Mouse (Mus musculus) stomach, postnatal 0 days (tissue): ENCODE data around the gene Ttll13. TPM values are rescaled to one million over a fixed set of nuclear protein-coding genes. Genes with fewer than 3 reads are reported as not detected.

Experiments
- ATAC-seq: fragments of 200-750 bp; cut with Nextera tagmentation; 2 replicates; pipeline ENCODE4 v1.8.0; 2017; ENCODE audit not compliant: low FRiP score, low TSS enrichment
- DNase-seq: peaks from one replicate; pipeline ENCODE4 v3.0.0-alpha.2; 2016; ENCODE audit warnings: low spot score
- H3K27ac ChIP-seq: fragments of 300-500 bp; sonication (generic); replicated peaks from 2 replicates; pipeline ENCODE4 v1.5.1; 2014; ENCODE audit warnings: mild to moderate bottlenecking, control low read depth
- H3K27me3 ChIP-seq: fragments of 300-500 bp; sonication (generic); 2 replicates; pipeline ENCODE4 v1.6.1; 2014; ENCODE audit warnings: low read length; ENCODE audit not compliant: control insufficient read depth, insufficient read depth
- H3K36me3 ChIP-seq: fragments of 300-500 bp; sonication (generic); 2 replicates; pipeline ENCODE4 v1.6.1; 2014; ENCODE audit warnings: low read length, mixed read lengths; ENCODE audit not compliant: control insufficient read depth, insufficient read depth
- H3K4me1 ChIP-seq: fragments of 300-500 bp; sonication (generic); replicated peaks from 2 replicates; pipeline ENCODE4 v1.6.1; 2014; ENCODE audit warnings: antibody characterized with exemption; ENCODE audit not compliant: control insufficient read depth, insufficient read depth
- H3K4me2 ChIP-seq: fragments of 300-500 bp; sonication (generic); replicated peaks from 2 replicates; pipeline ENCODE4 v1.6.1; 2014; ENCODE audit warnings: low read depth, mild to moderate bottlenecking, control low read depth, moderate library complexity
- H3K4me3 ChIP-seq: fragments of 300-500 bp; sonication (generic); 2 replicates; pipeline ENCODE4 v1.5.1; 2014; ENCODE audit warnings: low read depth, low read length, control low read depth
- H3K9ac ChIP-seq: fragments of 300-500 bp; sonication (generic); 2 replicates; pipeline ENCODE4 v1.6.1; 2014; ENCODE audit warnings: mild to moderate bottlenecking, low read length, control low read depth, mixed read lengths
- H3K9me3 ChIP-seq: fragments of 300-500 bp; sonication (generic); 2 replicates; pipeline ENCODE4 v1.6.1; 2016; ENCODE audit warnings: low read length; ENCODE audit not compliant: control insufficient read depth
- CTCF ChIP-seq: IDR thresholded peaks from 2 replicates; pipeline ENCODE4 v1.5.1; 2016; ENCODE audit warnings: antibody characterized with exemption, low read depth, mild to moderate bottlenecking, moderate library complexity
- EP300 ChIP-seq: optimal IDR thresholded peaks from 2 replicates; pipeline ENCODE3; 2016; ENCODE audit warnings: antibody characterized with exemption
- WGBS: fragments of 180-500 bp; shearing (Covaris S2); extraction: QIAGEN DNeasy Blood & Tissue Kit; methylation state at CpG from one replicate; pipeline ENCODE4 v1.1.7; 2014; 5-methylcytosine and 5-hydroxymethylcytosine counted together
- polyA plus RNA-seq: library from polyadenylated mRNA; unstranded; fragments of >200 nt; fragmentation: Nextera tagmentation; extraction: Ambion mirVana; gene quantifications from 2 replicates; pipeline ENCODE4 v1.2.1, GENCODE M21; 2015

Gene Ttll13
- 1.2 TPM in 2 replicates for polyA plus RNA-seq

GRCm38 (mm10) chr7:80246148-80246721 lies at the start of gene Ttll13:
Gene Ttll13 (plus strand): TSS chr7:80246376.
- WGBS: under 1% methylated on average over 48 of the region's 48 CpGs
- ATAC-seq (peak; percentile 98), DNase-seq (peak; percentile 98)
- H3K4me1 ChIP-seq: no peaks in the 10 kb centered on the region
- H3K27me3 ChIP-seq: no peaks in the 10 kb centered on the region
- H3K36me3 ChIP-seq: no peaks in the 10 kb centered on the region
- no peaks in the 10 kb centered on the region for H3K9me3 ChIP-seq
- peak within 1 kb of the TSS; percentile 65 for H3K4me2 ChIP-seq
- peak within 1 kb of the TSS; percentile 60 for H3K4me3 ChIP-seq
- H3K9ac ChIP-seq: peak within 1 kb of the TSS; percentile 63
- H3K27ac ChIP-seq: peak within 1 kb of the TSS; percentile 81
- TF ChIP-seq EP300 (no peak), CTCF (peak; percentile 69)

GRCm38 (mm10) chr7:80197371-80197770 lies 48.8 kb upstream of the Ttll13 start:
- WGBS: 22% methylated on average over 4 of the region's 4 CpGs
- Histone ChIP-seq H3K36me3 (no peaks in the 10 kb centered on the region), H3K9ac (no peak overlapping the region), H3K9me3 (no peaks in the 10 kb centered on the region), H3K4me3 (peak overlapping the region; percentile 70; the same call in 1 of the 2 replicates), H3K27ac (peak overlapping the region; percentile 96), H3K4me1 (peaks cover 8% of the 10 kb centered on the region), H3K4me2 (peak overlapping the region; percentile 88), H3K27me3 (no peaks in the 10 kb centered on the region)
- DNase-seq (no peak), ATAC-seq (no peak)
- TF ChIP-seq CTCF: no peak
- TF ChIP-seq EP300: no peak

DNA sequence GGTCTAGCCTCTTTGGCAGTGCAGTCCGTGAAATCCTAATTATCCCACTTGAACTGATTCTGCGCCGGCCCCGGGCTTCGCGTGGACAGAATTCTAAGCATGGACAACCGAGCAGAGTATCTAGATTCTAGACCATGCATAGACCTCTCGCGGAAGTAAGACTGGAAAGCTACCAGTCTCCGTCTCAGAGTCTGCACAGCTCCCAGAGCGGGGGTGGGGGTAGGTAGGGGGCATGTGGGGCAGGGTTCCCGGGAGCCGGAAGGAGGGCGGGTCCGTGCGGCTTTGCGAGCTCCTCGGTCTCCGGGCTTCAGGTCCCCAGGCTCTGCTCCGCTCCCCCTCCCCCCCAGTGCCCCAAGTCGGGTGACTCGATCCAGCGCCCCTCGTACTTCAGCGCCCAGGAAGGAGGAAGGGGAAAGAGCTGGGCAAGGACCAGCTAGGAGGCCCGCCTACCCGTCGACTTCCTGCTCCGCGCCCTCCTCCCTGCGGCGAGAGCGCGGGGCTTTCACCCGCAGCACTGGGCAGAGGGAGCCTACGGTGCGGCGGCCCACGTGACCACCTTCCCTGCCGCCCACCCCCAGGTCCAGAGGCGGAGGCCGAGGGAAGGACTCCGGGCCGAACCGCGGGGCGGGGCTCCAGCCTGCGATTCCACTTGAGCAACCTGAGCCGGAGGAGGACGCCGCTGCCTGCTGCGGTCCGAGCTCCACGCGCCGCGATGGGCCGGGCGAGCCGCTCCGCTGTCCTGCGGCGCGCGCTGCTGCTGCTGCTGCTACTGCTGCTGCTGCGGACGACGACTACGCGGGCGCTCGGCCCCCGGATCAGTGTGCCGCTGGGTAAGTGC lies 48.0 kb upstream of the Ttll13 start:
- DNase-seq (peak; percentile 90), ATAC-seq (peak; percentile 85)
- H3K9ac ChIP-seq: peak overlapping the region; percentile 81
- no peaks in the 10 kb centered on the region for H3K9me3 ChIP-seq
- H3K27ac ChIP-seq: peak overlapping the region; percentile 96
- peak overlapping the region; percentile 70 for H3K4me3 ChIP-seq
- TF ChIP-seq EP300: no peak
- peak; percentile 20; the same call in 1 of the 2 replicates for TF ChIP-seq CTCF
- peak overlapping the region; percentile 88 for H3K4me2 ChIP-seq
- H3K4me1 ChIP-seq: peaks cover 8% of the 10 kb centered on the region
- no peaks in the 10 kb centered on the region for H3K27me3 ChIP-seq
- H3K36me3 ChIP-seq: no peaks in the 10 kb centered on the region
- whole genome bisulfite sequencing: under 1% methylated on average over 62 of the region's 74 CpGs

DNA sequence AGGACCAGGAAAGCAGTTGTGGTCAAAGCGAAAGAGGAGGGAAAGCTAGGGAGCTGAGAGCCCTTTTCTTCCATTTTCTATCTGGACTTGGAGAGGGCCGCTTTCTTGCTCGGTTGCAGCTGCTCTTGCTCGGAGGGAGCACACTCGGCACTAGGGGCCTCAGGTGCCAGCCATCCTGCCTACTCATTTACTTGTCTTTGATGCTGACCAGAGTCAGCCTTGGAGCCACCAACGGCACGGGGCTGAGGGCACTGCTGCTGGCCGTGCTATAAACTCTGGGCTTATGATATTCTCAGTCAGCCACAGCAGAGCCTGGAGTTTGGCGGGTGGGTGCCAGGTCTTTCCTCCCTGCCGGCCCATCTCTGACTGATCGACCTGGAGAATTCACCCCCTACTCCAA lies 47.3 kb upstream of the Ttll13 start:
- Histone ChIP-seq H3K9me3 (no peaks in the 10 kb centered on the region), H3K4me1 (peaks cover 8% of the 10 kb centered on the region), H3K9ac (peak overlapping the region; percentile 81), H3K4me3 (peak overlapping the region; percentile 70), H3K4me2 (peak overlapping the region; percentile 88), H3K36me3 (no peaks in the 10 kb centered on the region), H3K27ac (peak overlapping the region; percentile 96), H3K27me3 (no peaks in the 10 kb centered on the region)
- no peak for ATAC-seq
- DNase-seq: no peak
- no peak for TF ChIP-seq CTCF
- TF ChIP-seq EP300: no peak
- WGBS: under 1% methylated on average over 11 of the region's 11 CpGs

DNA sequence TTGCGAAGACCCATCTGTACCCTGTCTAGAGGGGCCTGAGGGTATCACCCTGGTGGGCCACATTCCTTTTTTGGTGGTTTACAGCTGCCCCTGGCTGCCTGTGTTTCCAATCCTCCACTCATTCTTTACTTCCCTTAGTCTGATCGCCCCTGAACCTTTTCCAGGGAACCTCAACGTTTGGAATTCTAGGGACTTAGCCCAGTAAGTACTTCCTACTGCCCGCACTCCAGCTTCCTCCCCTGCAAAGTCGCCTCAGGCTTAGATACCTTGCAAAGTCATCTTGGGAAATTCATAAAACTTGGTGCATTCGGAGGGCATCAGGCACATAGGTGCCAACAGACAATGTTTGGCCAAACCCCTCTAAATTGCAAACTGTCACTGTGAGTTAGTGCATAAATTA lies 46.9 kb upstream of the Ttll13 start:
- Histone ChIP-seq H3K9ac (peak overlapping the region; percentile 81), H3K4me1 (peaks cover 8% of the 10 kb centered on the region), H3K36me3 (no peaks in the 10 kb centered on the region), H3K27ac (peak overlapping the region; percentile 96), H3K27me3 (no peaks in the 10 kb centered on the region), H3K4me3 (peak overlapping the region; percentile 70), H3K4me2 (peak overlapping the region; percentile 88), H3K9me3 (no peaks in the 10 kb centered on the region)
- 19% methylated on average over 6 of the region's 6 CpGs for WGBS
- TF ChIP-seq CTCF: no peak
- no peak for TF ChIP-seq EP300
- ATAC-seq (no peak), DNase-seq (no peak)
